Mouse (Mus musculus) ES-E14 (cell line): ENCODE measurements around the gene Fam241a.

Source experiments
- CHD2 ChIP-seq: IDR thresholded peaks from 2 replicates; pipeline ENCODE4 v1.6.1; 2014; ENCODE audit warnings: mild to moderate bottlenecking, low read depth, low read length, inconsistent platforms
- HCFC1 ChIP-seq: IDR thresholded peaks from 2 replicates; pipeline ENCODE4 v1.6.1; 2012; ENCODE audit warnings: low read length, inconsistent platforms, borderline replicate concordance; ENCODE audit not compliant: insufficient read depth
- MAFK ChIP-seq: IDR thresholded peaks from 2 replicates; pipeline ENCODE4 v1.6.1; 2014; ENCODE audit warnings: mild to moderate bottlenecking, low read depth, low read length, inconsistent platforms; ENCODE audit not compliant: insufficient read depth
- ZC3H11A ChIP-seq: IDR thresholded peaks from 2 replicates; pipeline ENCODE4 v1.6.1; 2012; ENCODE audit warnings: low read depth, mild to moderate bottlenecking, inconsistent platforms, low read length, borderline replicate concordance

DNA sequence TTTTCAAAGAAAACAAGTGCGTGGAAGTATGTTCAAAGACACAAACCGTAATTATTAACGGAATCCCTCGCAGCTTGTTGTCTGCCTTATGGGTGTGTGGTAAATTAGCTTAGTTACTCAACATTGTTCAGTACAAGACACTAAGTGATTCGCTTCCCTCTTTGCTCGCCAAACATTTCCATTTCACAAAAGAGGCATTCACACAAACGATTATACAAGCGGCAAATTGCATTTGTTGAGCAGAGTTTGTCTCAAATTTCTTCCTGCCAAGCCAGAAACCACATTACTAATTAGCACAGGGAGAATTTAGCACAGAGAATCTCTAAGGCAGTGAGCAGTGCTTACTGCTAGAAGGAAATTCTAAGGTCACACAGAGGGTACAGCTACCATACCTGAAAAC is 54.2 kb downstream of the Fam241a start:
- TF ChIP-seq CHD2 (no peak), HCFC1 (no peak), MAFK (no peak), ZC3H11A (no peak)
